Mouse (Mus musculus): Measurements from ENCODE around the gene Grk5. TPM values are rescaled to one million over a fixed set of nuclear protein-coding genes. Genes with fewer than 3 reads are reported as not detected.

Grk5 gene
- total RNA-seq, 2 experiments from 2014 or later = 24.8 to 25.8 TPM

DNA sequence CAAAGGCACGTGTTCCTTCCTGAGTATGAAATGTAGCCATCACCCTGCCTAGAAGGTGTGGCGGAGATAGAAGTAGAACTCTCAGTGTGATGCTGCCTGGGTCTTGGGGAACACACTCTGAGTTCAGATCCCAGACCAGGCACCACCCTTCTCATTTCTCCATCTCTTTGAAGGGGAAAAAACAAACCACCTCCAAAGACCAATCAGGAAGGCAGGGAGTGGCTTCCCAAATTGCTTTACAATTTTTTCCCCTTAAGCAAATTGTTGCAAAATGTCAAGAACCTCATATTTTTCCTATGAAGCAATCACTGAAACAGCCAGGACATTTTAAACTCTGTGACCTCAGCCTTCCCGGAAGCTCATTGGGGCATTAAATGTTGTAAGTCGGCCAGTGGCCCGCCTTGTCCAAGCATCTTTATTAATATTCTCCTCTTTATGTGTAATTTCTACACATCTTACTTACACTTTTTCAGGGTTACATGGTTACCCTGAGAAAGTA lies 190.8 kb downstream of the Grk5 start:
- DNase-seq = no peak

- no peak for DNase-seq
Measured at GRCm38 (mm10) chr19:61083006-61083405, 193.5 kb downstream of the Grk5 start.

- peak; percentile 94 for DNase-seq
Measured at GRCm38 (mm10) chr19:61084149-61084940, 194.8 kb downstream of the Grk5 start.

GRCm38 (mm10) chr19:61085217-61085616 lies 195.7 kb downstream of the Grk5 start:
- DNase-seq = no peak

- no peak for DNase-seq
Measured at GRCm38 (mm10) chr19:61087781-61088180, 198.2 kb downstream of the Grk5 start.

DNA sequence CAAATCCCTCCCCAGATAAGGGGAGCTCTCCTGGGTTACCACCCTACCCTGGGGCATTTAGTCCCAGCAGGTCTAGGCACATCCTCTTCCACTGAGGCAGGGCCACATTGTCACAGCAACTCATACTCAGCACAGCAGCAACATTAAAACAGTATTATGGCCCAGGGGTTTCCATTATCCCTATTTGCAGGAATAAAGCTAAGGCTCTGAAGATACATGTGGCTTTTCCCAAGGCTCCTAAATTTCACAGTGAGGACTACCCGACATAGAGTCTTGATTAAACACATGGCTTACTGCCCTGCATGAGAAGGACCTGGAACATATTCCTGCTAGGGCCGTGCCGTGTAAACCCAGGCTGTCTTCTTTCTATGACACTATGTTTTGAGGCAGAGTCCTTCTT lies 199.5 kb downstream of the Grk5 start:
- DNase-seq = no peak

GRCm38 (mm10) chr19:61090541-61090940 lies 201.0 kb downstream of the Grk5 start:
- no peak for DNase-seq

- DNase-seq = no peak
Measured at GRCm38 (mm10) chr19:61096776-61097175, 207.2 kb downstream of the Grk5 start.

DNA sequence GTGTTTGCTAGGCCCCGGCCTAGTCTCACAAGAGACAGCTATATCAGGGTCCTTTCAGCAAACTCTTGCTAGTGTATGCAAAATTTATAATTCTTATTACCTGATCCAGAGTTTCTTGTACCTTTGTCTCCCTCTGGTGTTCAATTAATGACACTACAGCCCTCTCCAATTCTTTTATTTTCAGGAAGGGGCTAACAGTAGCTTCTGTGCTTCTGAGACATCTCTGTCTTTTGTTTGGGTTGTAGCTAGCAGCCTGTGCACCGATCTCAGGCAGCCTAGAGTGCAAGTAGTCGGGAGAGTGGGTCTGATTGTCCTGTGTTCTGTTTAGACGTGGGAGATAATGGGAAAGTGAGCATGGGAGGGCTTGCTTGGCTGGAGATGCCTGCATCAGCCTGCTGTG lies 208.2 kb downstream of the Grk5 start:
- no peak for DNase-seq

GRCm38 (mm10) chr19:61110184-61110583 lies 220.6 kb downstream of the Grk5 start:
- no peak for DNase-seq

- DNase-seq = no peak
Measured at GRCm38 (mm10) chr19:61131096-61131495, 241.5 kb downstream of the Grk5 start.

GRCm38 (mm10) chr19:61138655-61139054 lies 249.1 kb downstream of the Grk5 start:
- DNase-seq = no peak

- peak; percentile 83 for DNase-seq
Measured at GRCm38 (mm10) chr19:61140342-61141206, 251.0 kb downstream of the Grk5 start, which contains the start of gene Zfp950. Zfp950 (minus strand) TSS chr19:61140840.

DNA sequence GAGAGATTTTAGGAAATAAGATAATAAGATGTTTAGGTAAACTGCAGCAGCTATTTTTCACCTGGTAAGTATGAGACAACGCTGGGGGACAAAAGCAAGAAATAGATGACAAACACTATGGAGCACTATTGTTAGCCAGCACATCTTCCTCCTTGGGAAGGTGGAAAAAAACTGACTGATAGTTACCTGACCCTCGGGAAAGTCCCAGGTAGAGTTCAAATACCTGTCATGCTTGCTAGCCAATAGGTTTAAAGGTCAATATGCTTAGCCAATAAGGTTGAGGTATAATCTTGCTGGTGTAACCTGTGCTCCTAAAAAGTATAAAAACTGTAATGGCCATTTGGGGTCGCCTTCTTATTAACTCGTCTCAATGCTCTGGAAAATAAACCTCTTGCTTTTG lies 251.8 kb downstream of the Grk5 start:
- no peak for DNase-seq

Other genes with a start within 250 kb of the Grk5 start
- 1 to 10 TPM; 1.2 to 1.3 TPM for gene Nanos1, start 133.8 kb upstream of the Grk5 start, total RNA-seq (2021)
- gene Eif3a, start 99.1 kb upstream of the Grk5 start, total RNA-seq (2021) = 100 to 1,000 TPM; 132 to 134 TPM
- 10 to 100 TPM; 18.2 to 21.4 TPM for gene Fam45a, start 78.2 kb upstream of the Grk5 start, total RNA-seq (2021)
- 1 to 10 TPM; 4.2 to 5.5 TPM for gene Sfxn4, start 28.3 kb upstream of the Grk5 start, total RNA-seq (2021)
- 100 to 1,000 TPM; 201 to 204 TPM for gene Prdx3, start 15.2 kb upstream of the Grk5 start, total RNA-seq (2021)

All from heart, postnatal 4 days (tissue).